Mouse (Mus musculus) C2C12 (cell line): ENCODE data around the gene Wdr66.

Experiments used
- CTCF ChIP-seq: IDR thresholded peaks from one replicate; pipeline ENCODE4 v1.5.1; 2011; ENCODE audit not compliant: control insufficient read depth, insufficient read depth, insufficient read length
- FOSL1 ChIP-seq: IDR thresholded peaks from one replicate; pipeline ENCODE4 v1.8.0; 2011; ENCODE audit warnings: mild to moderate bottlenecking, low read length; ENCODE audit not compliant: poor library complexity, insufficient read depth, severe bottlenecking
- MYOD1 ChIP-seq: IDR thresholded peaks from one replicate; pipeline ENCODE4 v1.6.1; 2011; ENCODE audit warnings: low read depth; ENCODE audit not compliant: control insufficient read depth, insufficient read length
- USF1 ChIP-seq: IDR thresholded peaks from one replicate; pipeline ENCODE4 v1.6.1; 2011; ENCODE audit warnings: low read depth, mild to moderate bottlenecking, control low read depth, moderate library complexity

DNA sequence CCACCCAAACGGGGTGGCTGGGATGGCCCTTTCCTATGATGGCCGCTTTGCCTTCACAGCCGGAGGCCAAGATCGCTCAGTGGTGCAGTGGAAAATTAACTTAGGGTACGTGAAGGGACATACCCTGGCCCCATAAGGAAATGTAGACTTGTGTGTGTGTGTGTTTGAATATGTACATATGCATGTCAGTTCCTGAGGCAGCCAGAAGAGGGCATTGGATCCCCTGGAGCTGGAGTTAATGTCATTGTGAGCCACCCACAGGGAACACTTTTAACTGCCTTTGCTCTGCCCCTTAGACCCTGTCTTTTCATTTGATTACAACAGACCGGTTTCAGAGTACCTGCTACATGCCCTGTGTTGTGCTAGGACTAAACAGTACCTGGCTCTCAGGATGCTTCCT is 46.6 kb downstream of the Wdr66 start:
- TF ChIP-seq CTCF (no peak), MYOD1 (no peak), USF1 (no peak), FOSL1 (no peak)
